Mouse (Mus musculus): ENCODE results near the gene Tmem211.

- TF ChIP-seq CTCF (IDR thresholded peaks at IDR 0.05; ENCODE audit: low read depth, low read length) (no peak), POLR2A (IDR thresholded peaks at IDR 0.05; ENCODE audit: insufficient read depth, low read length) (no peak), EP300 (IDR thresholded peaks at IDR 0.05; ENCODE audit: insufficient read depth, low read depth, low read length) (no peak)
These were observed 7.3 kb upstream of the Tmem211 start for GRCm38 (mm10) chr5:113219450-113219849.

Data from ES-Bruce4 (cell line).